Mouse (Mus musculus) MEL (cell line): ENCODE measurements at regions not wholly inside any gene's neighbourhood (a gene's known extent, or its start where the extent isn't known, plus 50 kb on each side); places are given as distances from the start of the nearest gene placed in this dataset.
"Not testable (repeated sequence)": the region's sequence is repeated elsewhere in the genome, so short reads cannot be mapped to it uniquely, and the experiment has no call there.

ENCODE experiments used
- DNase-seq: peaks from one replicate; pipeline ENCODE4 v3.0.0; 2011; ENCODE audit warnings: low read depth, low spot score
- H3K27ac ChIP-seq: 2 replicates; pipeline ENCODE4 v1.5.1; 2012; ENCODE audit warnings: low read depth, mild to moderate bottlenecking, control low read depth, low read length, moderate library complexity; ENCODE audit not compliant: control insufficient read depth
- H3K27me3 ChIP-seq, 2 experiments: fragments of 150-350 bp in 1 of 2; sonication (generic) in 1 of 2; 2 replicates each; pipeline ENCODE4 v1.6.1; 2012; ENCODE audit warnings: low read length in 2 of 2, mild to moderate bottlenecking in 2 of 2, improper control_type of control experiment in 1 of 2, moderate library complexity in 1 of 2; ENCODE audit not compliant: insufficient read depth in 2 of 2, control insufficient read depth in 1 of 2
- H3K36me3 ChIP-seq, 2 experiments: 2 replicates each; pipeline ENCODE4 v1.6.1; 2012 to 2014; ENCODE audit warnings: low read length in 2 of 2, improper control_type of control experiment in 1 of 2, inconsistent platforms in 1 of 2, mild to moderate bottlenecking in 1 of 2; ENCODE audit not compliant: insufficient read depth in 2 of 2, control insufficient read depth in 1 of 2
- H3K4me1 ChIP-seq, 2 experiments: fragments of 150-350 bp in 1 of 2; sonication (generic) in 1 of 2; 2 replicates each; pipeline ENCODE4 v1.6.1; 2012; ENCODE audit warnings: low read length in 2 of 2, improper control_type of control experiment in 1 of 2, mild to moderate bottlenecking in 1 of 2; ENCODE audit not compliant: insufficient read depth in 2 of 2, control insufficient read depth in 1 of 2
- H3K4me3 ChIP-seq, 2 experiments: fragments of 150-350 bp in 1 of 2; sonication (generic) in 1 of 2; 2 replicates each; pipeline ENCODE4 v1.5.1; 2012; ENCODE audit warnings: low read depth in 2 of 2, low read length in 2 of 2, mild to moderate bottlenecking in 2 of 2, moderate library complexity in 2 of 2, control low read depth in 1 of 2, improper control_type of control experiment in 1 of 2; ENCODE audit not compliant: control insufficient read depth in 1 of 2, insufficient read depth in 1 of 2
- H3K79me2 ChIP-seq: 2 replicates; pipeline ENCODE4 v1.6.1; 2012; ENCODE audit warnings: mild to moderate bottlenecking, low read length, moderate library complexity; ENCODE audit not compliant: control insufficient read depth, poor library complexity, insufficient read depth
- H3K9ac ChIP-seq: 2 replicates; pipeline ENCODE4 v1.6.1; 2012; ENCODE audit warnings: low read depth, mild to moderate bottlenecking, control low read depth, low read length, moderate library complexity; ENCODE audit not compliant: control insufficient read depth, poor library complexity, severe bottlenecking
- H3K9me3 ChIP-seq: fragments of 150-350 bp; sonication (generic); replicated peaks from 2 replicates; pipeline ENCODE4 v1.6.1; 2012; ENCODE audit warnings: mild to moderate bottlenecking, low read length, improper control_type of control experiment, moderate library complexity; ENCODE audit not compliant: insufficient read depth
- ELF1 ChIP-seq: IDR thresholded peaks from 2 replicates; pipeline ENCODE4 v1.6.1; 2014; ENCODE audit warnings: low read depth, mild to moderate bottlenecking, inconsistent platforms, low read length, improper control_type of control experiment, moderate library complexity
- EP300 ChIP-seq, 2 experiments: IDR thresholded peaks; 2 replicates each; pipeline ENCODE4 v1.6.1; 2011; ENCODE audit warnings: improper control_type of control experiment in 2 of 2, low read length in 2 of 2, low read depth in 1 of 2, mild to moderate bottlenecking in 1 of 2
- ETS1 ChIP-seq: IDR thresholded peaks from 2 replicates; pipeline ENCODE4 v1.6.1; 2012; ENCODE audit warnings: low read depth, mild to moderate bottlenecking, inconsistent platforms, low read length, improper control_type of control experiment, moderate library complexity
- GABPA ChIP-seq: IDR thresholded peaks from 2 replicates; pipeline ENCODE4 v1.6.1; 2012; ENCODE audit warnings: low read depth, mild to moderate bottlenecking, inconsistent platforms, low read length, improper control_type of control experiment, moderate library complexity
- GATA1 ChIP-seq: IDR thresholded peaks from 2 replicates; pipeline ENCODE4 v1.6.1; 2011; ENCODE audit warnings: low read depth, low read length, improper control_type of control experiment
- HCFC1 ChIP-seq: IDR thresholded peaks from 2 replicates; pipeline ENCODE4 v1.6.1; 2012; ENCODE audit warnings: low read depth, mild to moderate bottlenecking, inconsistent platforms, low read length, improper control_type of control experiment, moderate library complexity
- JUND ChIP-seq: IDR thresholded peaks from 2 replicates; pipeline ENCODE4 v1.6.1; 2011; ENCODE audit warnings: low read depth, mild to moderate bottlenecking, improper control_type of control experiment, low read length
- KAT2A ChIP-seq: conservative IDR thresholded peaks from 2 replicates; pipeline ENCODE4 v1.6.1; 2012; ENCODE audit warnings: low read depth, low read length, improper control_type of control experiment, inconsistent platforms
- MAFK ChIP-seq: IDR thresholded peaks from 2 replicates; pipeline ENCODE4 v1.6.1; 2011; ENCODE audit warnings: low read depth, mild to moderate bottlenecking, low read length, improper control_type of control experiment, borderline replicate concordance
- MAX ChIP-seq: IDR thresholded peaks from 2 replicates; pipeline ENCODE4 v1.6.1; 2011; ENCODE audit warnings: low read length, improper control_type of control experiment
- MAZ ChIP-seq: IDR thresholded peaks from 2 replicates; pipeline ENCODE4 v1.6.1; 2012; ENCODE audit warnings: low read depth, mild to moderate bottlenecking, inconsistent platforms, low read length, improper control_type of control experiment
- MEF2A ChIP-seq: IDR thresholded peaks from 2 replicates; pipeline ENCODE4 v1.6.1; 2014; ENCODE audit warnings: low read depth, mild to moderate bottlenecking, inconsistent platforms, low read length, improper control_type of control experiment; ENCODE audit not compliant: poor library complexity, insufficient replicate concordance, severe bottlenecking; ENCODE audit errors: extremely low read depth
- MYB ChIP-seq: IDR thresholded peaks from 2 replicates; pipeline ENCODE4 v1.6.1; 2011; ENCODE audit warnings: mild to moderate bottlenecking, low read depth, low read length, improper control_type of control experiment
- MYC ChIP-seq: IDR thresholded peaks from 2 replicates; pipeline ENCODE4 v1.6.1; 2011; ENCODE audit warnings: low read depth, mild to moderate bottlenecking, low read length, improper control_type of control experiment, moderate library complexity
- NELFE ChIP-seq: IDR thresholded peaks from 2 replicates; pipeline ENCODE4 v1.6.1; 2011; ENCODE audit warnings: low read depth, low read length, improper control_type of control experiment
- NRF1 ChIP-seq: IDR thresholded peaks from 2 replicates; pipeline ENCODE4 v1.6.1; 2014; ENCODE audit warnings: low read depth, mild to moderate bottlenecking, inconsistent platforms, low read length, improper control_type of control experiment, moderate library complexity; ENCODE audit not compliant: poor library complexity, insufficient read depth, severe bottlenecking
- POLR2AphosphoS2 ChIP-seq: IDR thresholded peaks from 2 replicates; pipeline ENCODE4 v1.6.1; 2011; ENCODE audit warnings: low read length, improper control_type of control experiment
- POLR2AphosphoS5 ChIP-seq: IDR thresholded peaks from 2 replicates; pipeline ENCODE4 v1.6.1; 2012; ENCODE audit warnings: low read depth, borderline replicate concordance, mild to moderate bottlenecking, inconsistent platforms, low read length, moderate library complexity, mixed read lengths
- SIN3A ChIP-seq: IDR thresholded peaks from 2 replicates; pipeline ENCODE4 v1.6.1; 2012; ENCODE audit warnings: low read length, improper control_type of control experiment, inconsistent platforms
- SMC3 ChIP-seq: IDR thresholded peaks from 2 replicates; pipeline ENCODE4 v1.6.1; 2011; ENCODE audit warnings: low read depth, low read length, improper control_type of control experiment
- TBP ChIP-seq: IDR thresholded peaks from 2 replicates; pipeline ENCODE4 v1.8.0; 2011; ENCODE audit warnings: low read depth, low read length, improper control_type of control experiment
- TCF12 ChIP-seq: IDR thresholded peaks from 2 replicates; pipeline ENCODE4 v1.6.1; 2014; ENCODE audit warnings: low read depth, mild to moderate bottlenecking, inconsistent platforms, low read length, improper control_type of control experiment, moderate library complexity
- UBTF ChIP-seq: IDR thresholded peaks from 2 replicates; pipeline ENCODE4 v1.6.1; 2012; ENCODE audit warnings: low read depth, mild to moderate bottlenecking, inconsistent platforms, low read length, improper control_type of control experiment, moderate library complexity, borderline replicate concordance; ENCODE audit not compliant: insufficient read depth
- USF1 ChIP-seq: IDR thresholded peaks from 2 replicates; pipeline ENCODE4 v1.6.1; 2014; ENCODE audit warnings: low read depth, mild to moderate bottlenecking, inconsistent platforms, low read length, improper control_type of control experiment, moderate library complexity
- USF2 ChIP-seq, 2 experiments: IDR thresholded peaks; 2 replicates each; pipeline ENCODE4 v1.6.1; 2011 to 2012; ENCODE audit warnings: improper control_type of control experiment in 2 of 2, low read length in 2 of 2, borderline replicate concordance in 1 of 2, inconsistent platforms in 1 of 2, low read depth in 1 of 2, mild to moderate bottlenecking in 1 of 2; ENCODE audit not compliant: insufficient read depth in 1 of 2
- ZNF384 ChIP-seq: IDR thresholded peaks from 2 replicates; pipeline ENCODE4 v1.6.1; 2012; ENCODE audit warnings: low read depth, mild to moderate bottlenecking, inconsistent platforms, low read length, improper control_type of control experiment

DNA sequence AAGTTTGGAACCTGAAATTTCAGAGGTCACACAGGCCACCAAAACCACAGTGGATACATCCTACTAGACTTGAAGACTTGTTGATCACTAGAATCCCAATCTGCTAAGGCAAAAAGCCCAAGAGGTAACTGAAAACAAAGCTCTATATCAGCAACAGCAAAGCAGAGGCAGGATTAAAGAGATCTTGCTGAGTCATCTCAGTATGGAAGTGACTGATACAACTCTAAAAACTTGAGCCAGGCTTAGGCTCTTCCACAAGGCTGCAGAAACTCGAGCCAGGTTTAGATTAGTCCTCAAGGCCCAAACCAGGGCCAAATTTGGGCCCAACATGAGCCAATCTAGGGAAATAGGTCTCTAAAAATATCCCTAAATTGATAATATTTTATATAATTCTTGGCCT is 56.2 kb downstream of the Speer3 start:
- H3K9me3 ChIP-seq, result no peaks in the 10 kb centered on the region
- H3K4me1 ChIP-seq, result peaks cover 4 to 6% of the 10 kb centered on the region in 2 experiments
- H3K27ac ChIP-seq, result peak overlapping the region; percentile 32; the same call in 1 of the 2 replicates
- H3K4me3 ChIP-seq, result no peak overlapping the region
- no peak overlapping the region for H3K9ac ChIP-seq
- no peaks in the 10 kb centered on the region for H3K79me2 ChIP-seq
- no peaks in the 10 kb centered on the region for H3K27me3 ChIP-seq
- peak; percentile 68 for DNase-seq
- no peaks in the 10 kb centered on the region for H3K36me3 ChIP-seq
- no peak for TF ChIP-seq SIN3A
- TF ChIP-seq POLR2AphosphoS2, result no peak
- no peak for TF ChIP-seq KAT2A
- TF ChIP-seq MAFK, result peak; percentile 66; the same call in 1 of the 2 replicates
- TF ChIP-seq MAZ, result no peak
- peak; percentile 42; the same call in 1 of the 2 replicates for TF ChIP-seq ETS1
- no peak for TF ChIP-seq POLR2AphosphoS5
- no peak for TF ChIP-seq HCFC1
- peak; percentile 52; the same call in 1 of the 2 replicates for TF ChIP-seq TCF12
- no peak for TF ChIP-seq NRF1
- TF ChIP-seq SMC3, result no peak
- TF ChIP-seq EP300 (IDR thresholded peaks at IDR 0.05; ENCODE audit: low read depth in 1 of 2, low read length in 2 of 2), result peak; percentile 25 to 39; a peak in 1 of 4 replicates
- no peak for TF ChIP-seq GATA1
- peak; percentile 61; the same call in 1 of the 2 replicates for TF ChIP-seq GABPA
- no peak for TF ChIP-seq USF1
- TF ChIP-seq MYC, result no peak

DNA sequence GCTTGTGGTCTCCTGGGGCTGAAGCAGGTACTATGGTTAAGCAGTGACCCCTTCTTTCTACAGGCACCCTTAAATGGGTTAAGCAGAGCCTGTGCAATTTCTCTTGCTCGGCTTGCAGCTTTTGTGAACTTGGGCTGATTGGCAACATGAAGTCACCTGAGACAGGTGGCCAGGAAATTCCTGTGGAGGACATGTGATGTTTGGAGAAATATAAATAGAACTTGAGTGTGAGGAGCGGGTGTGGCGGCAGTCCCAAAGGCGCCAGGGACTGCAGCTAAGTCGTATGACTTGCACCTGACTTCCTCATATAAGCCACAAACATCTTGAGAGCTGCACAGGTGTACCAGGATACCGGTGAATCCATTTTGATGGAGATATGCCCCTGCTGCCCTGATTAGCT is 88.8 kb downstream of the Speer3 start:
- not testable (repeated sequence) for H3K27me3 ChIP-seq, H3K36me3 ChIP-seq, H3K79me2 ChIP-seq, H3K4me1 ChIP-seq, DNase-seq, H3K9ac ChIP-seq, H3K4me3 ChIP-seq, H3K27ac ChIP-seq, H3K9me3 ChIP-seq

DNA sequence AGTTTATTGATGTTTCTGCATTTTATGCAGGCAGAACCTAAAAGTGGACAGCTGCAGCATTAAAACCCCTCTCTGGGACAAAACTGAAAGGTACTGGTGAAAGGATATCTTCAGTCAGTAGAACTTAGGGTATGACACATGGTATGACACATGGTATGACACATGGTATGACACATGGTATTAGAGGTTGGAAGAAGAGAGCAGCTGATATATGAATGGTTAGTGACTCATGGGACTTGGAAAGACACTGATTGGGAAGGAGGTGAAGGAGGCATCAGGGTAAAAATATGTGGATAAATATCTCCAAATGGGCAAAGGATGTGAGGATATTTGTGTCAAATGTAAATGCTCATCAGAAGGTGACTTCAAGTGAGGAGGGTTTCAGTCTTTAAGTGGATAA is 97.0 kb downstream of the Speer3 start:
- Histone ChIP-seq H3K36me3 (no peaks in the 10 kb centered on the region), H3K27me3 (no peaks in the 10 kb centered on the region), H3K9ac (no peak overlapping the region), H3K4me1 (no peaks in the 10 kb centered on the region), H3K4me3 (no peak overlapping the region), H3K27ac (no peak overlapping the region), H3K9me3 (no peaks in the 10 kb centered on the region), H3K79me2 (no peaks in the 10 kb centered on the region)
- no peak for DNase-seq
- TF ChIP-seq MYB (no peak), NRF1 (no peak), UBTF (no peak), MAZ (no peak), USF2 (IDR thresholded peaks at IDR 0.05; ENCODE audit: borderline replicate concordance in 1 of 2, insufficient read depth in 1 of 2, low read depth in 1 of 2, low read length in 2 of 2) (no peak), POLR2AphosphoS5 (no peak), GATA1 (no peak), ELF1 (no peak), HCFC1 (no peak), TBP (no peak), TCF12 (no peak), JUND (no peak), KAT2A (no peak), MAX (no peak), NELFE (no peak), MEF2A (no peak), ZNF384 (no peak)
